Mouse (Mus musculus) adrenal gland, postnatal 14 days (tissue): Measurements from ENCODE around the gene Washc4. TPM values are rescaled to one million over a fixed set of nuclear protein-coding genes. Genes with fewer than 3 reads are reported as not detected.
A peak's percentile ranks its signal among the peaks of the same experiment; 100 is the strongest.
"Not testable (repeated sequence)": the region's sequence is repeated elsewhere in the genome, so short reads cannot be mapped to it uniquely, and the experiment has no call there.

ENCODE experiments used
- DNase-seq: peaks from one replicate; pipeline ENCODE4 v3.0.0; 2021; ENCODE audit warnings: mixed read lengths
- long read RNA-seq, 2 experiments: library from polyadenylated mRNA; stranded (forward); transcript quantifications; one replicate each; pipeline ENCODE4 v2.0.0; 2021
- total RNA-seq: library from RNA; stranded (reverse); gene quantifications from 2 replicates; pipeline ENCODE4 v1.2.3, GENCODE M21; 2021

Washc4 gene
- total RNA-seq: 20.9 and 22.0 TPM in 2 replicates
- long read RNA-seq, experiment 1, full-length matches to known transcripts: 2 of 9 reads
- long read RNA-seq, experiment 1, partial matches to known transcripts: 2 of 9 reads
- long read RNA-seq, experiment 1, other reads (novel, unspliced or antisense): 5 of 9 reads
- long read RNA-seq, experiment 2, partial matches to known transcripts: 2 of 4 reads
- long read RNA-seq, experiment 2, other reads (novel, unspliced or antisense): 2 of 4 reads

DNA sequence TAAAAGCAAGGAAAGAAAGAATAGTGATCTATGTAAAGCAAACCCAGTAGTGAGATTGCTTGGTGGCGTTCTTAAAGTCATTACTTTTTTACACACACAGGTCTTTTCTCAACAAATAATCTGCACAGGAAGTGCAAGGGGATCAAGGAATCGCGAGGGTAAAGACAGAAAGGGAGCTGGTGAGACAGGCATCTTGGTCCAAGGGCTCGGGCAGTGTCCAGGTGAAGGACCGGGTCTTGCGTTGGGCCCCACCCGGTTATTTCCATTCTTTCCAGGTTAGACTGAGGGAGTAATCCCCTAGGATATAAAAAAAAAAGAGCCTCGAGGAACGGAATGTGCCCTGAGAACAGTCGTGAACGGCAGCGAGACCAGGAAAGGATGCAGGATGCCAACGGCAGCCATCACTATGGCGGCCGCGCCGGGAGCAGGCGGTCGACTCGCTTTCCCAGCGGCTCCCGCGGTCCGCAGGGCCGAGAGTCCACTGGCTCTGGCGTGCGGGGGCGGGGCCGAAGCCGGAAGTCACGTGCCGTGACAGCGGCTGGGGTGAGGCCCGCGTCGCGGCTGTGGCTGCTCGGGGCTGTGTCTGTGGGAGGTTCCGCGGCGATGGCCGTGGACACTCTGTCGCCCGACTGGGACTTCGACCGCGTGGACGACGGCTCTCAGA is at the start of gene Washc4:
Gene Washc4, plus strand, starts transcription at position 314 of the 664 bp plus-strand sequence.
- DNase-seq: peak; percentile 98

DNA sequence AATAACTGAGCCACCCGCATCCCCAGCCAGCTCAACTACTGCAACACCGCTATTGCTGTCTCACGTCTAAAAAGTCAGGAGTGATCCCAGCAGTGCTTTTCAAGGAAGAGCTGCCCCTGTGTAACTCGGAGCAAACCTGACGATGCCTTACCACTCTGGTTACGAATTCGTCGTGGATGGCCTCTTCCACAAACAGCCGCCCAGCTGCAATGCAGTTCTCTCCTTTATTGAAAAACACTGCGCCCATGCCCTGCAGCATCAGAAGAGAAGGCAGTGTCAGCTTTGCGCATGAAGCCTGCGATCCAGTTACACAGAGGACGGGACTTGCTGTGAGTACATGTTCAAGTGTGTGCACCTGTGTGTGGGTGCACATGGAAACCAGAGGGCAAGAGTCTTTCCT is 46.2 kb upstream of the Washc4 start:
- DNase-seq: no peak

DNA sequence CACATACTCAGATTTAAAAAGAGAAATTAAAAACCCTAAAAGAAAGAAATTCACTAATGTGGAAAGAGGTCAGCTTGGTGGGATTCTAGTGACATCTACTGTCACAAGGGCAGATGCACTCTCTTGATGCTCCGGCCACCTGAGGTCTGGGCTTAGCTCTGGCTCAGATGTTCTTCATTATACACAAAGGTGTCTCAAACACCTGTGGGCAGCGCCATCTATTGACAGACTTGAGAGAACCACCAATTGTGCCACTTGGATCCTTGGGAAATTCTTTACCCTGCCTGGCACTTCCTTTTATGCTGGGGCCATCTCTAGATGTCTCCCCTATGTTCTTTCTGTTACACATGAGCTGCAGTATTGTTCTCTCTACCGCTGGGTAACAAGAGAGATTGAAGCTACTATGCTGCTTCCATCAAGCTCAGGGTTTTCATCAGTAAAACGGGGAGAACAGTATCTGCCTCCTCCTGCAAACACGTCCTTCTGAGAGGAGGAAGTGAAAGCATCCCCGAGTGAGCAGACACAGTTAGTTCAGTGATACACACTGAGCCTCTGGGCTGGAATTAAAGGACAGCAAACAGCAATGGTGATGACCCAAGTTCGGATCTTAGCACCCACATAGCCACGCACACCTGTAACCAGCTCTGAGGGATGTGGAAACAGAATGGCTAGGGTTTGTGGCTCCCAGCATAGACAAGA is 34.4 kb upstream of the Washc4 start:
- DNase-seq: peak; percentile 11

DNA sequence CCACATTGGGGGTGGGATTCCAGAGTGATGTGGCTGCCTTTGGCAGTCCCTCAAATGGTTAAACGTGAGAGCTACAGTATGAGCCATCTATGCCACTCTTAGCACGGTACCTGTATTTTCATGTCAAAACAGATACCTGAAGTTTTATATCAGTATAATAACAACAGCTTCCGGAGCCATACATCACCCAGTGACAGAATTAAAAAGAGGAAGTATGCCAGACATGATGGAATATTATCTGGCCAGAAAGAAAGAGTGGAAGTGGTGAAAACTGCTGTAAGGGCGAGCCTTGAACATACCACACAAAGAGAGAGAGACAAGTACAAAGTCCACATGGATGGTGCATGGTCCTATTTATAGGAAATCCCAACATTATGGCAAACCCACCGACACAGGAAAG is 32.2 kb upstream of the Washc4 start:
- no peak for DNase-seq

DNA sequence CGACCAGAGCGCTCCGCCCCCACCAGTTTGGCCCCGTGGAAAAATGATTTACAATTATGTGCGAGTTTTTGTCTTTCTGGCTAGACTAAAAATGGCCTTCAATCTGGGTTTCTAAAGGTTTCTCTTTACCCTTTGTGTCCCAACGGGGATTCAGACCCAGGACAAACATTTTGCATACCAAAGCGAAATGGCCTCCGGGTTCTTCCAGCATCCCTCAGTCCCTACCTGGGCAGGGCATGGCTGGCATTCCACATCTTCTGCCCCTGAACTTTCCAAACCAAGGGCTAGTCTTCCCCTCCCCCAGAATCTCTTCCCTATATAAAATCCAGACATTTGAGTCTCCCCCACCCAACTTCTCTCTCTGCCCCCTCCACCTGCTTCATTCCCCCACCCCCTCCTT is 29.8 kb upstream of the Washc4 start:
- no peak for DNase-seq

DNA sequence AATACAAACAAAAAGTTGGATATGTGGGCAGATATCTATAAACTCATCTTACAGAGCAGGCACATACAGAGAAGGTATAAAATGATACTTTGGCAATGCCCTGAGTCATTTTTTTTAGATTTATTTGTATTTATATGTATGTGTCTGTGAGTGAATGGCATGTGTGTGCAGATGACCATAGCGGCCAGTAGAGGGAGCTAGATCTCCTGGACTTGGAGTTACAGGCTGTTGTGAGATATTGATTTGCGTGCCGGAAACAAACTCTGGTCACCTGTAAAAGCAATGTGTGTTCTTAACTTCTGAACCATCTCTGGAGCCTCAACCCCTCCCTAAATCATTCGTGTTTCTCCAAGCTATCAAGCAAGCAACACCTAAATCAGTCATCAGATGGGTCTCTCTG is 22.6 kb upstream of the Washc4 start:
- DNase-seq: no peak

DNA sequence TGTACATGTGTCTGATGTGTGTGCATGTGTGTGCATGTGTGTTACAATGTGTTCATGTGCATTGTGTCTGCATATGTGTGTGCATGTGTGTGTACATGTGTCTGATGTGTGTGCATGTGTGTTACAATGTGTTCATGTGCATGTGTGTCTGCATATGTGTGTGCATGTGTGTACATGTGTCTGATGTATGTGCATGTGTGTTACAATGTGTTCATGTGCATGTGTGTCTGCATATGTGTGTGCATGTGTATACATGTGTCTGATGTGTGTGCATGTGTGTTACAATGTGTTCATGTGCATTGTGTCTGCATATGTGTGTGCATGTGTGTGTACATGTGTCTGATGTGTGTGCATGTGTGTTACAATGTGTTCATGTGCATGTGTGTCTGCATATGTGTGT is 19.3 kb upstream of the Washc4 start:
- DNase-seq: not testable (repeated sequence)

DNA sequence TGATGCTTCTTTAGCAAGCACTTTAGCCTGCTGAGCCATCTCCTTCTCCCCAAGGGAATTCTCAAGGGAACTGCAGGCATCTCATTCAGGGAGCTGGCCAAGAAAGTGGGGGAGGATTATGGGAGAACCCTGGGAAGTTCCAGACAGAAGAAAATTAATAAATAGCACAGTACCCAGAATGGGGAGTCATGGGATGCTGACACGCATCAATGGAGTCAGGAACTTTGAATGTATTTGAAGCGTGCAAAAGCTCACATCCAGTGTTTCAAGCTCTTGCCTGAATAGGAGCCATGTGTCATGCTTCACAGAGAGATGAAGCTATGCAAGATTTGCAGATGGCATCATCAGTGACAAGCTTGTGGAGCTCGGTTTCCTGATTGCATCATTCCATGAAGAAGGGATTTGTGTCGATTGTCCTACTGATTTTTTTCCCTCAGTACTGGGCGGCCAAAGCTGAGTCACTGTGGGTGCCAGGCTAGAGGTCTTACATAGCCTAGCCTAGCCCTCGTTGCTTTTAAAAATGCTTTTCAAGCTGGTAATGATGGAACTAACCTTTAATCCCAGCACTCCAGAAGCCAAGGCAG is 13.1 kb upstream of the Washc4 start:
- no peak for DNase-seq

DNA sequence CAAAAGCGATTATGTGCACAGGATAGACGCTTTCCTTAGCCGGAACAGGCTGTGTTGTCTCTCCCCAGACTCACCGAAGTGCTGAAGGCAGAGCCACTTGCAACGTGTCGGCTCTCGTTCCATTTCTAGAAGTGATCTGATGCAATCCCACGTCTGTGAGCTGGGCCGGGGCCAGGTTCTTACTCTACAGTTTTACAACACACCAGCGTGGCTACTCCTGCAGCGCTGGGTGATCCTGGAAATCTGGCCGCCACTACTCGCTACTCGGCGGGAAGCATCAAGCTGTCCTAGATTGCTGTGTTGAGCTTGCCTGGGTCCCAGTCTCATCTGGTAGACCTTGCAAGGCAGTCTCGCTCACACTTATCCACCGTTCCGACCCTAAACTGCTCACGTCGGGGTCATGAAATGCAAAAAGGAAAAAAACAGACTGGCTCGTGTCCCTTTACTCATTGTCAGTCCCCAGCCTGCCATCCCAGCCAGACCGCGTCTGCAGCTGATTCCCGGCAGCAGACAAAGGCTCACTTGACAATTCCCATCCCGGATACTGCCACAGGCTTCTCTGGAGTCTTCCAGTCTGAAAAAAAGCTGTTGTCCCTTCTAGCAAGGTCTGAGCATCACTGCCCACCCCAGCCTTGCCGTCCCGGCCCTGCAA is 10.2 kb upstream of the Washc4 start:
- DNase-seq: peak; percentile 84

DNA sequence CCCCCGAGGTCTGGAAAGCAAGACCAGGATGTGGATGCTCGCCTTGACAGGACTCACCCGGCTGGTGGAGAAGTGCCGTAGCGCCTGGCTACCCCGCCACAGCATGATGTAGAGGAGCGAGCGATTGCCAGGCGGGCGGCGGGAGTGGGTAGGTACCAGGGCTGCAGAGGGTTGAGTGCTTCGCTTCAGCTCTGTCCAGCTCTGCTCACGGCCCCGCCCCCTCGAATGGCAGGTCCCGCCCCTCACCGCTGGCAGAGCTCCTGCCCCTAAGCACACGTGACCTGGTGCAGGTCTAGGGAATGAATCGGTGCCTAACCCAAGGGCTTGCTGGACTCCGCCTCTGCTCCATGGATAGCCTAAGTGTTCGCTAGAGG is 9.7 kb upstream of the Washc4 start, which contains the start of gene Aldh1l2:
Gene Aldh1l2, minus strand, starts transcription at position 231 of the 374 bp plus-strand sequence.
- peak; percentile 89 for DNase-seq

DNA sequence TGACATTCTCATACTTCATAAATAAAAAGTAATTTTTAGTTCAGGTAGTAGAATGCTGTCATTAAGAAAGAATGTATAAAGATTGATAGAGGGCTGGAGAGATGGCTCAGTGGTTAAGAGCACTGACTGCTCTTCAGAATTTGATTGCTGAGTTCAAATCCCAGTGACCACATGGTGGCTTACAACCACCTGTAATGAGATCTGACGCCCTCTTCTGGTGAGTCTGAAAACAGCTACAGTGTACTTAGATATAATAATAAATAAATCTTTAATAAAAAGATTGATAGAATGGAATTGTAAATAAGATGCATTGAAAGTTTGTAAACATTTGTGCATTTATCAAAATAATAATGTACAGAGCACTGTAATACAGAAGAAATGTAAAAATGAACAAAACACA is 7.1 kb upstream of the Washc4 start:
- no peak for DNase-seq

DNA sequence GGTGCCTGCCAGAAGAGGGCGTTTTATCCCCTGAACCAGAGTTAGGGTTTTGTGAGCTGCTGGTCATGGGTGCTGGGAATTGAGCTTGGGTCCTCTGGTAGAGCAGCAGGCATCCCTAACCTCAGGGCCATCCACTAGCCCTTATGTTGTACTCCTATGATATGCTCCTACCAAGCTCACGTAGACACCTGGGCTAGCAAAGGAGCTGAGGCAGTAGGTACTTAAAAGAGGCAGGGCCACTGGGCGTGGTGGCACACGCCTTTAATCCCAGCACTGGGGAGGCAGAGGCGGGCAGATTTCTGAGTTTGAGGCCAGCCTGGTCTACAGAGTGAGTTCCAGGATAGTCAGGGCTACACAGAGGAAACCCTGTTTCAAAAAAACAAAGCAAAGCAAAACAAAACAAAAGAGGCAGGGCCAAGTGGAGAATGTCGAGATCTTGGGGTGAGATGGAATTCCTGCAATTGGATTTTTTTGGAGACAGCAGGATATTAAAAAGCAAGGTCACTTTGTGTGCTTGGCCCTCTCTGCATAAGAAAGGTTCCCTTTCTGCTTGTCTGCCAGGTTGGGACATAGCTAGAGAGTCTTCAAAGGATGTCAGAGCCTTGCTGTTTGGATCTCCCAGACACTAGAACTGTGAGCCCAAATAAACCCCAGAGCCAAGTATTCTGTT is 4.1 kb upstream of the Washc4 start:
- no peak for DNase-seq

DNA sequence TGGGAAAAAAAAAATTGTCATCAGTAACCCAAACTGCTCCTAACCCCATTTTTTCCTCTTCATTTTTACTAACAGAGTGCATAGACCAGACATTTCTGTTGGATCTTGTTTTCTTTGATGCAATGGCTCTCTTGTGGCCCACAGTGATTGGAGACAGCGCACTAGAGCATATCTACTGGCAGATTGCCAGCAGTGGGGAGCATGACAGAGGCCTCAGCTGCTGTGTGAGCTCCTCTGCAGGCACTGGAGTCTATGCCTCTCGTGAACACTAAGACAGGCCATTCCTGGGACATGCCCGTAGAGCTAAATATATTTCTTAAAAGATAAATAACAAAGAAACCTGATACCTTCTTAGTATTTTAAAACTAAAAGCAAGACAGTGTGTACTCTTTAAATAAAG is 3.5 kb upstream of the Washc4 start:
- DNase-seq: no peak

DNA sequence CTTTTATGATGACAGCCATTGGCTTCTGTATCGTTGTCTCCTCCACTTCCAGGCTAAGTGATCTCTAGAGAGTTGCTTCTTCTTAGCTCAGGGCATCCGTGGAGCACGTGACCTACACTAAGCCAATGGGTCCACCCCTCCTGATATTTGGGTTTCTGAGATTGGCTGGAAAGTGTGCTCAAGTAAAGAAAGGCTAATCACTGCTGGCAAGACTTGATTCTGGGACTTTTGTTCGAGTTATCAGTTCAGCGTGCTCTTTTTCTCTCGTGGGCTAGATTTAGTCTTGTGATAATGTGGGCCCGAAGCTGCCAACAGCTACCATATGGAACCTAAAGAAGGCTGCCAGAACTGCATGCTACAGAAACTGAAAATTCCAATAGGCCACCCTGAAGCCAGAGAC is 1.3 kb upstream of the Washc4 start:
- DNase-seq: no peak

DNA sequence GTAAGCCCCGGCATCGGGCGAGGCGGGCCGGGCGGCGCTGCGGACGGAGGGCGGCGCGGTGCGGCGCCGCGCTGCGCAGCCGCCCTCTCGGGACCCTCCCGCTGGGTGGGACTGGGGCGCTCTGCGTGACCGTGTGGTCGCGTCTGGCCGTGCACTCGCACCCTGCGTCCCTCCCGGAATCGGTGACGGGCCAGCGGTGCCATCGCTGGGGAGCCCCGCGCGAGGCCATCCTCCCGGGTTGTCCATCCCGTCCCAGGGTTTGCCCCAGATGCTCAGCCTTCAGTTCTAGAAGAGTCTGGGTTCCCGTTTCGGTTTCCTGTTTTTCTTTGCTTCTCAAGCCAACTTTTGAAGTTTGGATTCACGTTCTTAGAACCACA is 539 bp downstream of the Washc4 start:
- peak; percentile 81 for DNase-seq

DNA sequence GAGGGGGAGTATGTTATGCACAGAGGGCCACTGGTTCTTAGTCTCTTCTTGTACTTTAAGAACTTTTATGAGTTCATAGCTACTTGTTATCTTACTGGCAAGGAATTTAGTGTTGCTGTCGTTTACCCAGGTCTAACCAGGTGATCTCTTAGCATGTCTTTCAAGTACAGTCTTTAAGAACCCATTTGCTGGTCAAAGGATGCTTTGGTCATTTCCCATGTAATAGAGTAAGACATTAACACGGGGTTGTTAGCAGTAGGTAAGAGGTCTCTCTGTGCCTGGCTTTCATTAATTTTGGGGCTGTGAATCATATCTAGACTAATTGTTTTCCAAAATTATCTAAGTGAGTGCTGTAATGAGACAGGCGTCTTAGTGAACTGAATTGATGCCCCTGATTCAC is 1.8 kb downstream of the Washc4 start:
- no peak for DNase-seq

DNA sequence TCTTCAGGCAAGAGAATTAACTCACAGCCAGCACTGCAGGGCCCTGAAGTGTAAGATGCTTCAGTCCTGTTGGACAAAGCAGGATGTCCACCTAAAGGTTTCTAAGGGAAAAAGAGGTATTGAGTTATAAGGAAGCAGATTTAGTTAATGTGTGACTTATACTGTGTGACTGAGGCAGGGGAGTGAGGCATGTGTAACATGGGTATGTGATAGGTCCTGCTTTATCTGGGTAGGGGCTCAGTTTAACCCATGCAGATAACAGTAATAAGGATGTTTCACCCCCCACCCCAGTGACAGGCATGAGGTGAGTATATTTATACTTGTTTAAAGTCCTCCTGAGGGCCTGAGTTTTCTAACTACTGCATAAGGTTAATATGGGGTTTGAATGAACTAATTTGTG is 19.5 kb downstream of the Washc4 start:
- DNase-seq: no peak

DNA sequence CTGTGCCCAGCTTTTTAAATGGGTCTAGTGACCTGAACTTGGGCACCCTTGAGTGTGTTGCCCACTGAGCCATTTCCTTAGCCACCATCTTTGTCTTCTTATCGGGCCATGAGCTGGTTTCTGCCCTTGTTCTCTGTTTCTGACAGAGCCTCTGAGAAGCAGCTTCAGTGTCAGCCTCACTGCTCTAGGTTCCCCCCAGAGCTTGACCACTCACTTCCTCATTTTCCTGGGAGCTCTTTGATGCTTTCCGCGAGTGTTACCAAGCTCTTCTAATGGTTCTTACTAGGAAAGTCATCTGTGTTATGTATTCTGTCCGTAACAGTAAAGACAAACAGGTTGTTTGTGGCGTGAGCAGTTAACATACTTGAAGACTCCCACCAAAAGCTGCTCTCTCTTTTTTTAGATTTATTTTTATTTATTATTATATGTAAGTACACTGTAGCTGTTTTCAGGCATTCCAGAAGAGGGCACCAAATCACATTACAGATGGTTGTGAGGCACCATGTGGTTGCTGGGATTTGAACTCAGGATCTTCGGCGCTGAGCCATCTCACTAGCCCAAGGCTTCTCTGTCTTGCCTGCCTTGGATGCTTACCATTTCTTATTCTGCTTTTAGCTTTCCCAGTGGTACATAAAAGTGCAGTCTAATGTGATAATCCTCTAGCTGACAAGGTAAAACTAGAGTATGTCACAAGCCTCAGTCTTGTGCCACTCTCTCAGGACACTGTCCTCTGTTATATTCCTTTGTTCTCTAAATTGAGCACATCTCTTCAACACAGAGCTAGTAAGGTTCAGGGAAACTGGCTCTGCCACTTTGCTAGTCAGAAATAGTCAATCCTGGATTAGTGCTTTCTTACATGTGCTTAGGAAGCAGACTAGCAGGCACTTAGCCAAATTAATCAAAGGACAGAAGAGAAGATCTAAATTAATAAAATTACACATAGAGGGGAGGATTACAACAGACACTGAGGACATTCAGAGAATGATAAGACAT is 22.2 kb downstream of the Washc4 start:
- DNase-seq: no peak

DNA sequence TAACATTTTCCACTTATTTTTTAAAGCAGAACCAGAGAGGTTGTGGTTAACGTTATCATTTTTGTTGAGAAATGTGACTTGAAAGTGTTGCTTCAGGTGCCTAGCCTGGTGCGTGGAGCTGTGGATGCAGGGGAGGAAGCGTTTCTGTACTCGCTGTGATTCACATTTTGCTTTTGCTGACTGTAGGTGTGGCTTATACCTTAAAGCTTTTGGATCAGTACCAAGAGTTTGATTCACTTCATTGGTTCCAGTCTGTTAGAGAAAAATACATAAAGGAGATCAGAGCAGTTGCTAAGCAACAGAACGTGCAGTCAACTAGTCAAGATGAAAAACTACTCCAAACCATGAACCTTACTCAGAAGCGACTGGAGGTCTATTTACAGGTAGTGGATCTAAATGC is 47.2 kb downstream of the Washc4 start:
- no peak for DNase-seq

DNA sequence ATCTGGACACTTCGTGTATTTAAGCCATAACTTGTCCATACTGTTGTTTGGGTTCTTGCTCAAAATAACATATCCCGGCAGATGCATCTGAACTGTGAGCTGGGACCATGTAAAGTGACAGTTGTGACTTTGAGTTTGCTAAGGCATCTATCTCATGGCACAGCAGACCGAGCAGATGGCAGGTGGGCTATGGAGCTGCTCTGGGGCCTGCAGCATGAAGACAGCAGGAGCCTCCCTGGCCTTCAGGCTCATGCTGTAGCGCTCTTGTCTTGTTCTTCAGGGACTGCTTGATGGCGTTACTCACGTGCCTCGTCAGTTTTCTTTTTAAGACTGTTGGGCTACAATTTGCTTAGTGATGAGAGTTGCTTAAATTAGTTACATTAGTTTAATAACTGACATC is 49.1 kb downstream of the Washc4 start:
- DNase-seq: no peak

DNA sequence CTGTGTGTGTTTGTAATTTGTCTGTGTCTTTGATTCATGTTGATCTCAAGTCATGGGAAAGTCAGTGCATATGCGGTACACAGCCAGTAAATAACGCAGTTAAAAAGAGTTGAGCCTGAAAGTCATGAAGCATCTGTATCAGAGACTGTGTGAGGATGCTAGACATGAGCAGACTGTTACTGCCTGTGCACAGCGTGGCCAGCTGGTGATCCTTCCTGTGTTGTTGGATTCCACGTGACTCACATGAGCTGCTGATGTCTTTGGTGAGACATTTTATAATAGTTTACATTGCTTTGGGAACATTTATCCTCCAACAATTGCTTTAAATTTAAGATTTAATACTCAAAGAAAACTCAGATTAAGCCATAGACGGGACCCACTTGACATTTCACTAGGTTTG is 51.0 kb downstream of the Washc4 start:
- no peak for DNase-seq
